16 mouse cellular contexts compared by ENCODE assay signal in genomic region chr1:94790604-94791003, GRCm38 (mm10).
A peak's percentile ranks its signal among the peaks of the same experiment; 100 is the strongest.
DNase-seq lines count a peak whose midpoint lies in the region; ATAC-seq and TF ChIP-seq lines count a peak whose summit lies in the region.
"Had no signal": no experiment of that assay in that cellular context is flagged by ENCODE, and none has a peak within 500 bp of the region (broad histone marks: within the 10 kb centered on the region; RNA-seq: fewer than 3 reads in every experiment).

No protein-coding gene starts in this region.

- DNase-seq in limb, embryonic 10.5 days (ENCODE audit: low spot score) = no peak
- DNase-seq in CH12.LX (ENCODE audit: extremely low read depth) = no peak
- no peak for DNase-seq in limb, embryonic 14.5 days (ENCODE audit: low spot score)
- no peak for DNase-seq in layer of hippocampus, adult 18-20 months (ENCODE audit: low spot score in 2 of 2)
- DNase-seq in left cerebral cortex, adult 18-20 months (ENCODE audit: low spot score in 2 of 2) = no peak
- DNase-seq: cerebellum, adult 9-11 months; heart, adult 11 months; heart, postnatal 4 days; kidney, adult 18-20 months; kidney, postnatal 10 days; thymus, adult 2 months had no signal

- H3K4me2 ChIP-seq in limb, embryonic 12.5 days = 0 out of 2 replicates have a peak overlapping the region, but pooled peaks have one; percentile 6
- H3K4me2 ChIP-seq in CH12.LX (ENCODE audit: insufficient read depth, low read depth, poor library complexity, severe bottlenecking) = peak overlapping the region; percentile 62
- H3K4me2 ChIP-seq in limb, embryonic 14.5 days (replicated peaks; ENCODE audit: low read depth, low read length, severe bottlenecking) = no peak overlapping the region
- H3K4me2 ChIP-seq: heart, embryonic 13.5 days; lung, embryonic 15.5 days had no signal

- H3K9me3 ChIP-seq in limb, embryonic 12.5 days = no peaks in the 10 kb centered on the region
- no peaks in the 10 kb centered on the region for H3K9me3 ChIP-seq in limb, embryonic 10.5 days (replicated peaks)
- H3K9me3 ChIP-seq in CH12.LX (replicated peaks; ENCODE audit: low read length) = no peaks in the 10 kb centered on the region
- H3K9me3 ChIP-seq in limb, embryonic 14.5 days (ENCODE audit: control insufficient read depth, low read length) = no peaks in the 10 kb centered on the region
- H3K9me3 ChIP-seq: heart, embryonic 13.5 days; lung, embryonic 15.5 days had no signal

- no peaks in the 10 kb centered on the region for H3K4me1 ChIP-seq in limb, embryonic 12.5 days (replicated peaks)
- H3K4me1 ChIP-seq in limb, embryonic 10.5 days = no peaks in the 10 kb centered on the region; the same call in 1 of the 2 replicates
- no peaks in the 10 kb centered on the region; a peak in 1 of 4 replicates for H3K4me1 ChIP-seq in CH12.LX (ENCODE audit: control insufficient read depth in 1 of 2, insufficient read depth in 2 of 2)
- no peaks in the 10 kb centered on the region for H3K4me1 ChIP-seq in limb, embryonic 14.5 days (ENCODE audit: control insufficient read depth, insufficient read depth, low read length)
- H3K4me1 ChIP-seq: heart, embryonic 13.5 days; lung, embryonic 15.5 days had no signal

- H3K36me3 ChIP-seq in limb, embryonic 12.5 days = no peaks in the 10 kb centered on the region
- H3K36me3 ChIP-seq in limb, embryonic 10.5 days = no peaks in the 10 kb centered on the region
- no peaks in the 10 kb centered on the region for H3K36me3 ChIP-seq in CH12.LX (replicated peaks in 1 of 2; ENCODE audit: control insufficient read depth in 1 of 2, insufficient read depth in 1 of 2, low read length in 1 of 2)
- no peaks in the 10 kb centered on the region for H3K36me3 ChIP-seq in limb, embryonic 14.5 days (ENCODE audit: control insufficient read depth, insufficient read depth, low read length)
- H3K36me3 ChIP-seq: G1E; heart, embryonic 13.5 days; lung, embryonic 15.5 days had no signal

- H3K79me2 ChIP-seq in CH12.LX (replicated peaks; ENCODE audit: control insufficient read depth, extremely low read depth, insufficient read depth, poor library complexity, severe bottlenecking) = no peaks in the 10 kb centered on the region

- H3K27me3 ChIP-seq in limb, embryonic 12.5 days = no peaks in the 10 kb centered on the region
- H3K27me3 ChIP-seq in limb, embryonic 10.5 days (ENCODE audit: low read depth, poor library complexity, severe bottlenecking) = no peaks in the 10 kb centered on the region
- no peaks in the 10 kb centered on the region for H3K27me3 ChIP-seq in CH12.LX (replicated peaks)
- H3K27me3 ChIP-seq in limb, embryonic 14.5 days (ENCODE audit: control insufficient read depth, insufficient read depth, low read length) = no peaks in the 10 kb centered on the region
- H3K27me3 ChIP-seq: heart, embryonic 13.5 days; lung, embryonic 15.5 days had no signal

- WGBS in limb, embryonic 12.5 days = 36% methylated on average over 7 of the region's 7 CpGs
- WGBS in limb, embryonic 10.5 days = 77% methylated on average over 7 of the region's 7 CpGs
- 29% methylated on average over 7 of the region's 7 CpGs for WGBS in limb, embryonic 14.5 days

- no peak for ATAC-seq in limb, embryonic 12.5 days (ENCODE audit: insufficient number of reproducible peaks, insufficient read depth, low FRiP score, low TSS enrichment, low read depth)
- peak; percentile 42; the same call in 1 of the 2 replicates for ATAC-seq in common myeloid progenitor, adult 5-6 weeks (replicated peaks; ENCODE audit: low read depth, poor library complexity, severe bottlenecking)
- ATAC-seq in limb, embryonic 14.5 days (ENCODE audit: low FRiP score, low read depth) = peak; percentile 15; the same call in 1 of the 2 replicates

- no peak overlapping the region for H3K4me3 ChIP-seq in limb, embryonic 12.5 days (replicated peaks)
- H3K4me3 ChIP-seq in limb, embryonic 10.5 days = no peak overlapping the region
- H3K4me3 ChIP-seq in CH12.LX (replicated peaks in 1 of 3; ENCODE audit: low read depth in 2 of 3, low read length in 2 of 3, poor library complexity in 1 of 3) = no peak overlapping the region
- H3K4me3 ChIP-seq in limb, embryonic 14.5 days (replicated peaks; ENCODE audit: low read length) = no peak overlapping the region
- H3K4me3 ChIP-seq: heart, embryonic 13.5 days; lung, embryonic 15.5 days had no signal

- no peak for TF ChIP-seq RAD21 in CH12.LX (IDR thresholded peaks at IDR 0.05; ENCODE audit: low read depth, low read length)

- no peak for TF ChIP-seq EP300 in CH12.LX (IDR thresholded peaks at IDR 0.05; ENCODE audit: low read length)

- TF ChIP-seq POLR2A in CH12.LX (IDR thresholded peaks at IDR 0.05; ENCODE audit: low read depth, low read length) = no peak
- TF ChIP-seq POLR2A in limb, embryonic 14.5 days (IDR thresholded peaks at IDR 0.05; ENCODE audit: borderline replicate concordance, extremely low read depth, insufficient read depth, insufficient read length) = no peak

- TF ChIP-seq CTCF in CH12.LX (conservative IDR thresholded peaks at IDR 0.05 in 1 of 2, IDR thresholded peaks at IDR 0.05 in 1 of 2; ENCODE audit: low read depth in 2 of 2, low read length in 2 of 2) = no peak

- H3K27ac ChIP-seq in limb, embryonic 12.5 days = no peak overlapping the region
- no peak overlapping the region for H3K27ac ChIP-seq in limb, embryonic 10.5 days
- H3K27ac ChIP-seq in CH12.LX (ENCODE audit: insufficient read depth, low read depth) = no peak overlapping the region
- no peak overlapping the region for H3K27ac ChIP-seq in limb, embryonic 14.5 days (replicated peaks; ENCODE audit: low read depth, low read length)
- H3K27ac ChIP-seq: heart, embryonic 13.5 days; lung, embryonic 15.5 days had no signal

- dilution Hi-C loops in CH12.LX (cut with MboI; ENCODE audit: extremely low pct_ligation_motif_present, extremely low pct_unique_long_range_greater_than_20kb, low sequenced_read_pairs) = no loop called here

- in situ Hi-C loops in CH12.LX (cut with MboI; ENCODE audit: low pct_ligation_motif_present, low pct_unique_long_range_greater_than_20kb, low sequenced_read_pairs) = no loop called here

- H3K9ac ChIP-seq in limb, embryonic 12.5 days (replicated peaks) = no peak overlapping the region
- H3K9ac ChIP-seq in CH12.LX (ENCODE audit: insufficient read depth, low read depth) = no peak overlapping the region
- H3K9ac ChIP-seq in limb, embryonic 14.5 days (ENCODE audit: low read depth, low read length, severe bottlenecking) = no peak overlapping the region
- H3K9ac ChIP-seq: heart, embryonic 13.5 days; lung, embryonic 15.5 days had no signal

TF ChIP-seq in CH12.LX, 34 proteins besides CTCF, POLR2A, EP300 and RAD21:
- TF ChIP-seq IRF4 (IDR thresholded peaks at IDR 0.05; ENCODE audit: low read depth, low read length) = no peak
- peak; percentile 10; the same call in 1 of the 2 replicates for TF ChIP-seq ZNF384 (IDR thresholded peaks at IDR 0.05; ENCODE audit: low read depth, low read length)
- TF ChIP-seq TBP (conservative IDR thresholded peaks at IDR 0.05; ENCODE audit: low read depth, low read length) = no peak
- no peak for TF ChIP-seq CHD1 (IDR thresholded peaks at IDR 0.05; ENCODE audit: low read depth, low read length)
- TF ChIP-seq MYC (IDR thresholded peaks at IDR 0.05; ENCODE audit: low read depth, low read length) = no peak
- no peak for TF ChIP-seq MAZ (IDR thresholded peaks at IDR 0.05; ENCODE audit: low read depth, low read length)
- TF ChIP-seq POLR2AphosphoS2 (IDR thresholded peaks at IDR 0.05; ENCODE audit: low read depth, low read length) = no peak
- TF ChIP-seq MAFK (IDR thresholded peaks at IDR 0.05; ENCODE audit: insufficient replicate concordance, low read length) = no peak
